Mouse (Mus musculus) neural tube, embryonic 13.5 days (tissue): ENCODE data around the gene Higd1c. TPM values are rescaled to one million over a fixed set of nuclear protein-coding genes. Genes with fewer than 3 reads are reported as not detected.
A peak's percentile ranks its signal among the peaks of the same experiment; 100 is the strongest.
"Not testable (repeated sequence)": the region's sequence is repeated elsewhere in the genome, so short reads cannot be mapped to it uniquely, and the experiment has no call there.

Experiments used
- ATAC-seq: fragments of 200-750 bp; cut with Nextera tagmentation; 2 replicates; pipeline ENCODE4 v1.8.0; 2017; ENCODE audit warnings: low read depth, mild to moderate bottlenecking, moderate TSS enrichment, moderate library complexity
- H3K27ac ChIP-seq: fragments of 300-500 bp; sonication (generic); replicated peaks from 2 replicates; pipeline ENCODE4 v1.5.1; 2015; ENCODE audit warnings: moderate library complexity, mild to moderate bottlenecking, inconsistent platforms
- H3K27me3 ChIP-seq: fragments of 300-500 bp; sonication (generic); 2 replicates; pipeline ENCODE4 v1.6.1; 2015; ENCODE audit warnings: mild to moderate bottlenecking, inconsistent platforms
- H3K36me3 ChIP-seq: fragments of 300-500 bp; sonication (generic); 2 replicates; pipeline ENCODE4 v1.6.1; 2015; ENCODE audit warnings: mild to moderate bottlenecking, inconsistent platforms
- H3K4me1 ChIP-seq: fragments of 300-500 bp; sonication (generic); replicated peaks from 2 replicates; pipeline ENCODE4 v1.6.1; 2015; ENCODE audit warnings: inconsistent platforms
- H3K4me2 ChIP-seq: fragments of 300-500 bp; sonication (generic); 2 replicates; pipeline ENCODE4 v1.6.1; 2015; ENCODE audit warnings: inconsistent platforms, mild to moderate bottlenecking, moderate library complexity
- H3K4me3 ChIP-seq: fragments of 300-500 bp; sonication (generic); 2 replicates; pipeline ENCODE4 v1.5.1; 2015; ENCODE audit warnings: mild to moderate bottlenecking, inconsistent platforms
- H3K9ac ChIP-seq: fragments of 300-500 bp; sonication (generic); 2 replicates; pipeline ENCODE4 v1.6.1; 2015; ENCODE audit warnings: moderate library complexity, mild to moderate bottlenecking, inconsistent platforms
- H3K9me3 ChIP-seq: fragments of 300-500 bp; sonication (generic); 2 replicates; pipeline ENCODE4 v1.6.1; 2016; ENCODE audit warnings: inconsistent platforms
- WGBS: fragments of 180-500 bp; shearing (Covaris S2); methylation state at CpG from one replicate; pipeline ENCODE4 v1.1.7; 2015; 5-methylcytosine and 5-hydroxymethylcytosine counted together
- polyA plus RNA-seq: library from polyadenylated mRNA; unstranded; fragments of >200 nt; fragmentation: Nextera tagmentation; extraction: Ambion mirVana; gene quantifications from 2 replicates; pipeline ENCODE4 v1.2.1, GENCODE M21; 2015

Gene Higd1c
- polyA plus RNA-seq, 1 experiment from 2014 or later: 3.1 TPM

GRCm38 (mm10) chr15:100417854-100418450, 53.6 kb downstream of the Higd1c start:
- H3K9me3 ChIP-seq: no peaks in the 10 kb centered on the region
- H3K9ac ChIP-seq: no peak overlapping the region
- peaks cover 46% of the 10 kb centered on the region for H3K4me1 ChIP-seq
- H3K36me3 ChIP-seq: no peaks in the 10 kb centered on the region
- no peak for ATAC-seq
- H3K4me3 ChIP-seq: no peak overlapping the region
- no peaks in the 10 kb centered on the region for H3K27me3 ChIP-seq
- no peak overlapping the region for H3K4me2 ChIP-seq
- 88% methylated on average over 9 of the region's 9 CpGs for WGBS
- H3K27ac ChIP-seq: no peak overlapping the region

GRCm38 (mm10) chr15:100419311-100419710, 55.0 kb downstream of the Higd1c start:
- ATAC-seq: no peak
- Histone ChIP-seq H3K36me3 (no peaks in the 10 kb centered on the region), H3K4me1 (peaks cover 57% of the 10 kb centered on the region), H3K27ac (no peak overlapping the region), H3K9ac (no peak overlapping the region; the same call in 1 of the 2 replicates), H3K9me3 (no peaks in the 10 kb centered on the region), H3K4me2 (no peak overlapping the region), H3K4me3 (no peak overlapping the region), H3K27me3 (peaks cover 9% of the 10 kb centered on the region)
- 75% methylated on average over 8 of the region's 8 CpGs for WGBS

- Histone ChIP-seq H3K27me3 (peaks cover 17% of the 10 kb centered on the region), H3K9me3 (no peaks in the 10 kb centered on the region), H3K4me3 (no peak overlapping the region), H3K4me1 (peaks cover 62% of the 10 kb centered on the region), H3K27ac (no peak overlapping the region), H3K9ac (0 out of 2 replicates have a peak overlapping the region, but pooled peaks have one; percentile 38), H3K4me2 (0 out of 2 replicates have a peak overlapping the region, but pooled peaks have one; percentile 13), H3K36me3 (no peaks in the 10 kb centered on the region)
- ATAC-seq: no peak
- 76% methylated on average over 9 of the region's 9 CpGs for WGBS
These were observed 55.8 kb downstream of the Higd1c start for GRCm38 (mm10) chr15:100419901-100420745.

- Histone ChIP-seq H3K27me3 (peaks cover 28% of the 10 kb centered on the region), H3K4me2 (peak overlapping the region; percentile 80), H3K9me3 (no peaks in the 10 kb centered on the region), H3K27ac (no peak overlapping the region), H3K4me3 (peak overlapping the region; percentile 91), H3K9ac (peak overlapping the region; percentile 97), H3K4me1 (peaks cover 58% of the 10 kb centered on the region), H3K36me3 (no peaks in the 10 kb centered on the region)
- WGBS: 50% methylated on average over 8 of the region's 8 CpGs
- ATAC-seq: no peak
These were observed 56.9 kb downstream of the Higd1c start for GRCm38 (mm10) chr15:100421059-100421757.

GRCm38 (mm10) chr15:100421758-100422197, 57.4 kb downstream of the Higd1c start, which contains the start of gene Gm5475:
Gene Gm5475 (plus strand): TSS chr15:100422147.
- H3K4me3 ChIP-seq: peak within 1 kb of the TSS; percentile 91
- H3K27ac ChIP-seq: peak within 1 kb of the TSS; percentile 52
- H3K36me3 ChIP-seq, ATAC-seq, H3K9me3 ChIP-seq: not testable (repeated sequence)
- H3K4me2 ChIP-seq: peak within 1 kb of the TSS; percentile 80
- WGBS: 38% methylated on average over 3 of the region's 3 CpGs
- H3K9ac ChIP-seq: peak within 1 kb of the TSS; percentile 97
- H3K4me1 ChIP-seq: peaks cover 58% of the 10 kb centered on the region
- peaks cover 29% of the 10 kb centered on the region for H3K27me3 ChIP-seq

GRCm38 (mm10) chr15:100422476-100422875, 58.1 kb downstream of the Higd1c start:
- H3K27me3 ChIP-seq: peaks cover 29% of the 10 kb centered on the region
- H3K9ac ChIP-seq: peak overlapping the region; percentile 97
- H3K9me3 ChIP-seq: no peaks in the 10 kb centered on the region
- peak; percentile 85 for ATAC-seq
- H3K4me2 ChIP-seq: peak overlapping the region; percentile 80
- no peaks in the 10 kb centered on the region for H3K36me3 ChIP-seq
- peak overlapping the region; percentile 91 for H3K4me3 ChIP-seq
- peak overlapping the region; percentile 52 for H3K27ac ChIP-seq
- peaks cover 58% of the 10 kb centered on the region for H3K4me1 ChIP-seq
- WGBS: under 1% methylated on average over 43 of the region's 44 CpGs

GRCm38 (mm10) chr15:100422899-100423860, 58.8 kb downstream of the Higd1c start:
- Histone ChIP-seq H3K4me1 (peaks cover 55% of the 10 kb centered on the region), H3K4me2 (peak overlapping the region; percentile 80), H3K9ac (peak overlapping the region; percentile 97), H3K27ac (peak overlapping the region; percentile 52), H3K4me3 (peak overlapping the region; percentile 91), H3K9me3 (no peaks in the 10 kb centered on the region), H3K36me3 (no peaks in the 10 kb centered on the region), H3K27me3 (peaks cover 29% of the 10 kb centered on the region)
- 1% methylated on average over 61 of the region's 65 CpGs for WGBS
- ATAC-seq: peak; percentile 97

- 3% methylated on average over 14 of the region's 14 CpGs for WGBS
- peaks cover 50% of the 10 kb centered on the region for H3K4me1 ChIP-seq
- peak overlapping the region; percentile 64 for H3K9ac ChIP-seq
- peaks cover 29% of the 10 kb centered on the region for H3K27me3 ChIP-seq
- ATAC-seq: no peak
- H3K4me2 ChIP-seq: peak overlapping the region; percentile 80
- no peaks in the 10 kb centered on the region for H3K36me3 ChIP-seq
- H3K9me3 ChIP-seq: no peaks in the 10 kb centered on the region
- no peak overlapping the region for H3K27ac ChIP-seq
- peak overlapping the region; percentile 91 for H3K4me3 ChIP-seq
These were observed 59.6 kb downstream of the Higd1c start for GRCm38 (mm10) chr15:100423916-100424315.

GRCm38 (mm10) chr15:100424396-100425122, 60.2 kb downstream of the Higd1c start, which contains the start of gene Slc11a2:
Gene Slc11a2 (minus strand): TSS chr15:100425072.
- peaks cover 29% of the 10 kb centered on the region for H3K27me3 ChIP-seq
- H3K4me1 ChIP-seq: peaks cover 44% of the 10 kb centered on the region
- H3K4me2 ChIP-seq: peak within 1 kb of the TSS; percentile 80
- peak within 1 kb of the TSS; percentile 91 for H3K4me3 ChIP-seq
- H3K27ac ChIP-seq: no peak within 1 kb of the TSS
- ATAC-seq: no peak
- H3K9me3 ChIP-seq: no peaks in the 10 kb centered on the region
- peak within 1 kb of the TSS; percentile 64 for H3K9ac ChIP-seq
- H3K36me3 ChIP-seq: no peaks in the 10 kb centered on the region
- 31% methylated on average over 17 of the region's 17 CpGs for WGBS

- H3K4me2 ChIP-seq: no peak overlapping the region
- peaks cover 29% of the 10 kb centered on the region for H3K27me3 ChIP-seq
- no peaks in the 10 kb centered on the region for H3K9me3 ChIP-seq
- H3K36me3 ChIP-seq: no peaks in the 10 kb centered on the region
- H3K4me1 ChIP-seq: peaks cover 14% of the 10 kb centered on the region
- no peak for ATAC-seq
- no peak overlapping the region for H3K27ac ChIP-seq
- no peak overlapping the region for H3K9ac ChIP-seq
- H3K4me3 ChIP-seq: no peak overlapping the region
- 80% methylated on average over 13 of the region's 13 CpGs for WGBS
These were observed 64.1 kb downstream of the Higd1c start for GRCm38 (mm10) chr15:100428296-100428905.
